Mouse (Mus musculus): Measurements from ENCODE around the gene Asah2. TPM values are rescaled to one million over a fixed set of nuclear protein-coding genes. Genes with fewer than 3 reads are reported as not detected.

Asah2 gene
- polyA plus RNA-seq, 1 experiment from 2014 or later, result 0.22 TPM

GRCm38 (mm10) chr19:31967933-31968532, 140.0 kb downstream of the Asah2 start:
- Histone ChIP-seq H3K9ac (replicated peaks; ENCODE audit: low read depth, low read length) (no peak overlapping the region), H3K4me1 (replicated peaks; ENCODE audit: control insufficient read depth, insufficient read depth, low read length) (no peaks in the 10 kb centered on the region), H3K4me2 (ENCODE audit: low read length) (no peak overlapping the region), H3K27ac (ENCODE audit: low read length) (no peak overlapping the region), H3K4me3 (replicated peaks; ENCODE audit: low read length) (no peak overlapping the region), H3K36me3 (ENCODE audit: control insufficient read depth, insufficient read depth) (no peaks in the 10 kb centered on the region), H3K27me3 (replicated peaks; ENCODE audit: control insufficient read depth, insufficient read depth, low read length) (0 out of 2 replicates have a peak, but pooled peaks cover 2% of the 10 kb centered on the region), H3K9me3 (ENCODE audit: control insufficient read depth, low read length) (no peaks in the 10 kb centered on the region)
- no peak for ATAC-seq
- WGBS, result 72% methylated on average over 5 of the region's 5 CpGs

GRCm38 (mm10) chr19:31963147-31963546, 144.9 kb downstream of the Asah2 start:
- Histone ChIP-seq H3K36me3 (ENCODE audit: control insufficient read depth, insufficient read depth) (no peaks in the 10 kb centered on the region), H3K9ac (replicated peaks; ENCODE audit: low read depth, low read length) (no peak overlapping the region), H3K4me3 (replicated peaks; ENCODE audit: low read length) (no peak overlapping the region), H3K4me1 (replicated peaks; ENCODE audit: control insufficient read depth, insufficient read depth, low read length) (no peaks in the 10 kb centered on the region), H3K9me3 (ENCODE audit: control insufficient read depth, low read length) (no peaks in the 10 kb centered on the region), H3K27ac (ENCODE audit: low read length) (no peak overlapping the region), H3K4me2 (ENCODE audit: low read length) (no peak overlapping the region), H3K27me3 (replicated peaks; ENCODE audit: control insufficient read depth, insufficient read depth, low read length) (no peaks in the 10 kb centered on the region)
- ATAC-seq, result no peak
- WGBS, result 60% methylated on average over 3 of the region's 3 CpGs

- Histone ChIP-seq H3K36me3 (ENCODE audit: control insufficient read depth, insufficient read depth) (no peaks in the 10 kb centered on the region), H3K9ac (replicated peaks; ENCODE audit: low read depth, low read length) (no peak overlapping the region), H3K4me3 (replicated peaks; ENCODE audit: low read length) (no peak overlapping the region), H3K9me3 (ENCODE audit: control insufficient read depth, low read length) (no peaks in the 10 kb centered on the region), H3K27me3 (replicated peaks; ENCODE audit: control insufficient read depth, insufficient read depth, low read length) (no peaks in the 10 kb centered on the region), H3K4me2 (ENCODE audit: low read length) (no peak overlapping the region), H3K4me1 (replicated peaks; ENCODE audit: control insufficient read depth, insufficient read depth, low read length) (no peaks in the 10 kb centered on the region), H3K27ac (ENCODE audit: low read length) (no peak overlapping the region)
- ATAC-seq, result no peak
- WGBS, result 95% methylated on average over 2 of the region's 2 CpGs
Observed at GRCm38 (mm10) chr19:31960434-31960833, 147.6 kb downstream of the Asah2 start.

GRCm38 (mm10) chr19:31956359-31956758, 151.7 kb downstream of the Asah2 start:
- H3K4me1 ChIP-seq (replicated peaks; ENCODE audit: control insufficient read depth, insufficient read depth, low read length), result no peaks in the 10 kb centered on the region
- H3K27me3 ChIP-seq (replicated peaks; ENCODE audit: control insufficient read depth, insufficient read depth, low read length), result no peaks in the 10 kb centered on the region
- no peak overlapping the region for H3K4me3 ChIP-seq (replicated peaks; ENCODE audit: low read length)
- WGBS, result 81% methylated on average over 2 of the region's 2 CpGs
- no peak overlapping the region for H3K9ac ChIP-seq (replicated peaks; ENCODE audit: low read depth, low read length)
- no peaks in the 10 kb centered on the region for H3K36me3 ChIP-seq (ENCODE audit: control insufficient read depth, insufficient read depth)
- H3K9me3 ChIP-seq (ENCODE audit: control insufficient read depth, low read length), result no peaks in the 10 kb centered on the region
- H3K4me2 ChIP-seq (ENCODE audit: low read length), result no peak overlapping the region
- no peak for ATAC-seq
- no peak overlapping the region for H3K27ac ChIP-seq (ENCODE audit: low read length)

GRCm38 (mm10) chr19:31954696-31955095, 153.3 kb downstream of the Asah2 start:
- Histone ChIP-seq H3K9ac (replicated peaks; ENCODE audit: low read depth, low read length) (no peak overlapping the region), H3K4me2 (ENCODE audit: low read length) (no peak overlapping the region), H3K27me3 (replicated peaks; ENCODE audit: control insufficient read depth, insufficient read depth, low read length) (no peaks in the 10 kb centered on the region), H3K36me3 (ENCODE audit: control insufficient read depth, insufficient read depth) (no peaks in the 10 kb centered on the region), H3K4me1 (replicated peaks; ENCODE audit: control insufficient read depth, insufficient read depth, low read length) (no peaks in the 10 kb centered on the region), H3K27ac (ENCODE audit: low read length) (no peak overlapping the region), H3K4me3 (replicated peaks; ENCODE audit: low read length) (no peak overlapping the region), H3K9me3 (ENCODE audit: control insufficient read depth, low read length) (no peaks in the 10 kb centered on the region)
- no peak for ATAC-seq
- WGBS, result 93% methylated on average over 4 of the region's 4 CpGs

GRCm38 (mm10) chr19:31954267-31954666, 153.7 kb downstream of the Asah2 start:
- no peak overlapping the region for H3K4me2 ChIP-seq (ENCODE audit: low read length)
- 68% methylated on average over 4 of the region's 4 CpGs for WGBS

GRCm38 (mm10) chr19:31953799-31954198, 154.2 kb downstream of the Asah2 start:
- ATAC-seq, result no peak
- H3K4me2 ChIP-seq (ENCODE audit: low read length), result no peak overlapping the region
- WGBS, result 90% methylated on average over 2 of the region's 2 CpGs
- no peak overlapping the region for H3K4me3 ChIP-seq (replicated peaks; ENCODE audit: low read length)
- no peak overlapping the region for H3K27ac ChIP-seq (ENCODE audit: low read length)
- no peak overlapping the region for H3K9ac ChIP-seq (replicated peaks; ENCODE audit: low read depth, low read length)
- 0 out of 2 replicates have a peak, but pooled peaks cover 2% of the 10 kb centered on the region for H3K4me1 ChIP-seq (replicated peaks; ENCODE audit: control insufficient read depth, insufficient read depth, low read length)
- no peaks in the 10 kb centered on the region for H3K36me3 ChIP-seq (ENCODE audit: control insufficient read depth, insufficient read depth)
- no peaks in the 10 kb centered on the region for H3K9me3 ChIP-seq (ENCODE audit: control insufficient read depth, low read length)
- no peaks in the 10 kb centered on the region for H3K27me3 ChIP-seq (replicated peaks; ENCODE audit: control insufficient read depth, insufficient read depth, low read length)

More at GRCm38 (mm10) chr19:31954267-31954666, 153.7 kb downstream of the Asah2 start:
- no peaks in the 10 kb centered on the region for H3K4me1 ChIP-seq (replicated peaks; ENCODE audit: control insufficient read depth, insufficient read depth, low read length)
- H3K9ac ChIP-seq (replicated peaks; ENCODE audit: low read depth, low read length), result no peak overlapping the region
- H3K27me3 ChIP-seq (replicated peaks; ENCODE audit: control insufficient read depth, insufficient read depth, low read length), result no peaks in the 10 kb centered on the region
- no peak overlapping the region for H3K4me3 ChIP-seq (replicated peaks; ENCODE audit: low read length)
- H3K9me3 ChIP-seq (ENCODE audit: control insufficient read depth, low read length), result no peaks in the 10 kb centered on the region
- H3K36me3 ChIP-seq (ENCODE audit: control insufficient read depth, insufficient read depth), result no peaks in the 10 kb centered on the region
- H3K27ac ChIP-seq (ENCODE audit: low read length), result no peak overlapping the region
- ATAC-seq, result no peak

- H3K9ac ChIP-seq (replicated peaks; ENCODE audit: low read depth, low read length), result no peak overlapping the region
- no peaks in the 10 kb centered on the region for H3K9me3 ChIP-seq (ENCODE audit: control insufficient read depth, low read length)
- H3K4me1 ChIP-seq (replicated peaks; ENCODE audit: control insufficient read depth, insufficient read depth, low read length), result 0 out of 2 replicates have a peak, but pooled peaks cover 2% of the 10 kb centered on the region
- ATAC-seq, result no peak
- no peaks in the 10 kb centered on the region for H3K27me3 ChIP-seq (replicated peaks; ENCODE audit: control insufficient read depth, insufficient read depth, low read length)
- no peak overlapping the region for H3K4me2 ChIP-seq (ENCODE audit: low read length)
- 68% methylated on average over 7 of the region's 7 CpGs for WGBS
- H3K4me3 ChIP-seq (replicated peaks; ENCODE audit: low read length), result no peak overlapping the region
- no peak overlapping the region for H3K27ac ChIP-seq (ENCODE audit: low read length)
- no peaks in the 10 kb centered on the region for H3K36me3 ChIP-seq (ENCODE audit: control insufficient read depth, insufficient read depth)
Observed at GRCm38 (mm10) chr19:31950793-31951489, 157.1 kb downstream of the Asah2 start.

All from forebrain, embryonic 16.5 days (tissue).